Mouse (Mus musculus) neural tube, embryonic 15.5 days (tissue): Measurements from ENCODE around the gene Plxna2. TPM values are rescaled to one million over a fixed set of nuclear protein-coding genes. Genes with fewer than 3 reads are reported as not detected.

ENCODE experiments used
- ATAC-seq: fragments of 200-750 bp; cut with Nextera tagmentation; 2 replicates; pipeline ENCODE4 v1.8.0; 2017; ENCODE audit warnings: mild to moderate bottlenecking, moderate TSS enrichment, moderate library complexity; ENCODE audit not compliant: low FRiP score
- H3K27ac ChIP-seq: fragments of 300-500 bp; sonication (generic); replicated peaks from 2 replicates; pipeline ENCODE4 v1.5.1; 2015; ENCODE audit warnings: mild to moderate bottlenecking, inconsistent platforms
- H3K27me3 ChIP-seq: fragments of 300-500 bp; sonication (generic); replicated peaks from 2 replicates; pipeline ENCODE4 v1.6.1; 2015; ENCODE audit warnings: inconsistent platforms
- H3K36me3 ChIP-seq: fragments of 300-500 bp; sonication (generic); 2 replicates; pipeline ENCODE4 v1.6.1; 2015; ENCODE audit warnings: inconsistent platforms
- H3K4me1 ChIP-seq: fragments of 300-500 bp; sonication (generic); 2 replicates; pipeline ENCODE4 v1.6.1; 2015; ENCODE audit warnings: inconsistent platforms
- H3K4me2 ChIP-seq: fragments of 300-500 bp; sonication (generic); 2 replicates; pipeline ENCODE4 v1.6.1; 2015; ENCODE audit warnings: inconsistent platforms, mild to moderate bottlenecking, moderate library complexity
- H3K4me3 ChIP-seq: fragments of 300-500 bp; sonication (generic); replicated peaks from 2 replicates; pipeline ENCODE4 v1.5.1; 2015; ENCODE audit warnings: mild to moderate bottlenecking, inconsistent platforms
- H3K9ac ChIP-seq: fragments of 300-500 bp; sonication (generic); replicated peaks from 2 replicates; pipeline ENCODE4 v1.6.1; 2015; ENCODE audit warnings: mild to moderate bottlenecking, inconsistent platforms
- H3K9me3 ChIP-seq: fragments of 300-500 bp; sonication (generic); replicated peaks from 2 replicates; pipeline ENCODE4 v1.6.1; 2016; ENCODE audit warnings: inconsistent platforms
- WGBS: fragments of 180-500 bp; shearing (Covaris S2); methylation state at CpG from one replicate; pipeline ENCODE4 v1.1.7; 2015; ENCODE audit warnings: mixed read lengths; 5-methylcytosine and 5-hydroxymethylcytosine counted together
- polyA plus RNA-seq: library from polyadenylated mRNA; unstranded; fragments of >200 nt; fragmentation: Nextera tagmentation; extraction: Ambion mirVana; gene quantifications from 2 replicates; pipeline ENCODE4 v1.2.1, GENCODE M21; 2015

The Plxna2 gene
- polyA plus RNA-seq = 37.7 and 42.4 TPM in 2 replicates

- Histone ChIP-seq H3K4me3 (peak within 1 kb of the TSS; percentile 84), H3K9me3 (no peaks in the 10 kb centered on the region), H3K27ac (peak within 1 kb of the TSS; percentile 97), H3K36me3 (no peaks in the 10 kb centered on the region), H3K4me1 (peaks cover 17% of the 10 kb centered on the region), H3K4me2 (peak within 1 kb of the TSS; percentile 76), H3K27me3 (no peaks in the 10 kb centered on the region), H3K9ac (peak within 1 kb of the TSS; percentile 97; the same call in 1 of the 2 replicates)
- 85% methylated on average over 2 of the region's 2 CpGs for WGBS
- no peak for ATAC-seq
Observed at GRCm38 (mm10) chr1:194617918-194618317, at the start of gene Plxna2. Gene Plxna2 (plus strand): TSS chr1:194618218.

GRCm38 (mm10) chr1:194573870-194574269 is 44.1 kb upstream of the Plxna2 start:
- 69% methylated on average over 3 of the region's 3 CpGs for WGBS
- Histone ChIP-seq H3K9me3 (no peaks in the 10 kb centered on the region), H3K4me3 (no peak overlapping the region), H3K4me1 (0 out of 2 replicates have a peak, but pooled peaks cover 9% of the 10 kb centered on the region), H3K27ac (no peak overlapping the region), H3K9ac (no peak overlapping the region), H3K27me3 (no peaks in the 10 kb centered on the region), H3K36me3 (no peaks in the 10 kb centered on the region), H3K4me2 (no peak overlapping the region)
- ATAC-seq = no peak

GRCm38 (mm10) chr1:194578270-194578669 is 39.7 kb upstream of the Plxna2 start:
- Histone ChIP-seq H3K27ac (no peak overlapping the region), H3K4me1 (0 out of 2 replicates have a peak, but pooled peaks cover 9% of the 10 kb centered on the region), H3K4me3 (no peak overlapping the region), H3K9me3 (no peaks in the 10 kb centered on the region), H3K36me3 (no peaks in the 10 kb centered on the region), H3K4me2 (no peak overlapping the region), H3K9ac (no peak overlapping the region), H3K27me3 (no peaks in the 10 kb centered on the region)
- peak; percentile 38; the same call in 1 of the 2 replicates for ATAC-seq
- 75% methylated on average over 3 of the region's 3 CpGs for WGBS

GRCm38 (mm10) chr1:194580539-194580938 is 37.5 kb upstream of the Plxna2 start:
- Histone ChIP-seq H3K9ac (no peak overlapping the region), H3K9me3 (no peaks in the 10 kb centered on the region), H3K4me2 (no peak overlapping the region), H3K27ac (no peak overlapping the region), H3K27me3 (no peaks in the 10 kb centered on the region), H3K4me1 (0 out of 2 replicates have a peak, but pooled peaks cover 4% of the 10 kb centered on the region), H3K4me3 (no peak overlapping the region), H3K36me3 (no peaks in the 10 kb centered on the region)
- ATAC-seq = no peak

- no peak for ATAC-seq
- Histone ChIP-seq H3K36me3 (no peaks in the 10 kb centered on the region), H3K27ac (no peak overlapping the region), H3K4me2 (no peak overlapping the region), H3K27me3 (no peaks in the 10 kb centered on the region), H3K4me1 (peaks cover 17% of the 10 kb centered on the region), H3K9ac (no peak overlapping the region), H3K9me3 (no peaks in the 10 kb centered on the region), H3K4me3 (no peak overlapping the region)
- 71% methylated on average over 1 of the region's 1 CpGs for WGBS
Observed at GRCm38 (mm10) chr1:194586670-194587069, 31.3 kb upstream of the Plxna2 start.

GRCm38 (mm10) chr1:194587532-194587931 is 30.5 kb upstream of the Plxna2 start:
- ATAC-seq = no peak
- Histone ChIP-seq H3K27ac (peak overlapping the region; percentile 41; the same call in 1 of the 2 replicates), H3K4me3 (no peak overlapping the region), H3K4me2 (no peak overlapping the region), H3K4me1 (peaks cover 17% of the 10 kb centered on the region), H3K9me3 (no peaks in the 10 kb centered on the region), H3K27me3 (no peaks in the 10 kb centered on the region), H3K9ac (no peak overlapping the region), H3K36me3 (no peaks in the 10 kb centered on the region)

- Histone ChIP-seq H3K27ac (peak overlapping the region; percentile 15; the same call in 1 of the 2 replicates), H3K9ac (no peak overlapping the region), H3K9me3 (no peaks in the 10 kb centered on the region), H3K27me3 (no peaks in the 10 kb centered on the region), H3K4me3 (no peak overlapping the region), H3K4me1 (peaks cover 17% of the 10 kb centered on the region), H3K36me3 (no peaks in the 10 kb centered on the region), H3K4me2 (no peak overlapping the region)
- WGBS = 4% methylated on average over 1 of the region's 1 CpGs
- ATAC-seq = no peak
Observed at GRCm38 (mm10) chr1:194587956-194588668, 29.9 kb upstream of the Plxna2 start.

- ATAC-seq = peak; percentile 59; the same call in 1 of the 2 replicates
- H3K27me3 ChIP-seq = no peaks in the 10 kb centered on the region
- 33% methylated on average over 1 of the region's 1 CpGs for WGBS
Observed at GRCm38 (mm10) chr1:194588711-194589451, 29.1 kb upstream of the Plxna2 start.

GRCm38 (mm10) chr1:194593155-194593554 is 24.9 kb upstream of the Plxna2 start:
- Histone ChIP-seq H3K36me3 (no peaks in the 10 kb centered on the region), H3K4me2 (no peak overlapping the region), H3K4me3 (no peak overlapping the region), H3K9ac (no peak overlapping the region), H3K4me1 (peaks cover 14% of the 10 kb centered on the region), H3K27me3 (no peaks in the 10 kb centered on the region), H3K27ac (no peak overlapping the region), H3K9me3 (no peaks in the 10 kb centered on the region)
- 79% methylated on average over 5 of the region's 5 CpGs for WGBS
- no peak for ATAC-seq

More at GRCm38 (mm10) chr1:194588711-194589451, 29.1 kb upstream of the Plxna2 start:
- no peaks in the 10 kb centered on the region for H3K9me3 ChIP-seq
- no peaks in the 10 kb centered on the region for H3K36me3 ChIP-seq
- H3K4me1 ChIP-seq = peaks cover 17% of the 10 kb centered on the region
- no peak overlapping the region for H3K4me2 ChIP-seq
- H3K9ac ChIP-seq = no peak overlapping the region
- H3K27ac ChIP-seq = no peak overlapping the region
- H3K4me3 ChIP-seq = no peak overlapping the region

- Histone ChIP-seq H3K9me3 (no peaks in the 10 kb centered on the region), H3K4me3 (no peak overlapping the region), H3K4me2 (no peak overlapping the region), H3K4me1 (no peaks in the 10 kb centered on the region), H3K36me3 (no peaks in the 10 kb centered on the region), H3K27ac (no peak overlapping the region), H3K9ac (no peak overlapping the region), H3K27me3 (no peaks in the 10 kb centered on the region)
- 73% methylated on average over 5 of the region's 5 CpGs for WGBS
- ATAC-seq = no peak
Observed at GRCm38 (mm10) chr1:194607406-194608261, 10.4 kb upstream of the Plxna2 start.

- H3K27me3 ChIP-seq = no peaks in the 10 kb centered on the region
- H3K4me1 ChIP-seq = no peaks in the 10 kb centered on the region
- H3K27ac ChIP-seq = no peak overlapping the region
- no peak overlapping the region for H3K4me3 ChIP-seq
- H3K9me3 ChIP-seq = no peaks in the 10 kb centered on the region
- H3K4me2 ChIP-seq = no peak overlapping the region
- ATAC-seq = no peak
- WGBS = 14% methylated on average over 2 of the region's 2 CpGs
- no peaks in the 10 kb centered on the region for H3K36me3 ChIP-seq
- H3K9ac ChIP-seq = no peak overlapping the region
Observed at GRCm38 (mm10) chr1:194610516-194610915, 7.5 kb upstream of the Plxna2 start.
